Mouse (Mus musculus) brain, embryonic 18.5 days (tissue): ENCODE measurements at regions not wholly inside any gene's neighbourhood (a gene's known extent, or its start where the extent isn't known, plus 50 kb on each side); places are given as distances from the start of the nearest gene placed in this dataset.

Experiments used
- DNase-seq: peaks from one replicate; pipeline ENCODE4 v3.0.0-alpha.2; 2012; ENCODE audit warnings: low read depth, low spot score

- no peak for DNase-seq
Observed at GRCm38 (mm10) chr9:61135917-61136316, 236.2 kb upstream of the Tle3 start.

- no peak for DNase-seq
Observed at GRCm38 (mm10) chr9:61138741-61139368, 233.3 kb upstream of the Tle3 start.

GRCm38 (mm10) chr9:61143101-61143500 lies 229.1 kb upstream of the Tle3 start:
- DNase-seq, result no peak

- no peak for DNase-seq
Observed at GRCm38 (mm10) chr9:61144685-61145318, 227.4 kb upstream of the Tle3 start.

GRCm38 (mm10) chr9:61145738-61146137 lies 226.4 kb upstream of the Tle3 start:
- DNase-seq, result no peak

GRCm38 (mm10) chr9:61151201-61151600 lies 221.0 kb upstream of the Tle3 start:
- DNase-seq, result no peak

GRCm38 (mm10) chr9:61151901-61152337 lies 220.2 kb upstream of the Tle3 start:
- no peak for DNase-seq

- DNase-seq, result no peak
Observed at GRCm38 (mm10) chr9:61154721-61155120, 217.4 kb upstream of the Tle3 start.

GRCm38 (mm10) chr9:61155851-61156250 lies 216.3 kb upstream of the Tle3 start:
- DNase-seq, result no peak

- DNase-seq, result no peak
Observed at GRCm38 (mm10) chr9:61158192-61158770, 213.9 kb upstream of the Tle3 start.

GRCm38 (mm10) chr9:61159159-61159558 lies 213.0 kb upstream of the Tle3 start:
- DNase-seq, result no peak

- DNase-seq, result no peak
Observed at GRCm38 (mm10) chr9:61159616-61160015, 212.6 kb upstream of the Tle3 start.

- no peak for DNase-seq
Observed at GRCm38 (mm10) chr9:61162884-61163283, 209.3 kb upstream of the Tle3 start.

- DNase-seq, result no peak
Observed at GRCm38 (mm10) chr9:61163671-61164288, 208.4 kb upstream of the Tle3 start.

GRCm38 (mm10) chr9:61164501-61165251 lies 207.5 kb upstream of the Tle3 start:
- no peak for DNase-seq

- DNase-seq, result no peak
Observed at GRCm38 (mm10) chr9:61166115-61166514, 206.1 kb upstream of the Tle3 start.

GRCm38 (mm10) chr9:61167097-61167842 lies 204.9 kb upstream of the Tle3 start:
- no peak for DNase-seq

- DNase-seq, result no peak
Observed at GRCm38 (mm10) chr9:61168931-61169330, 203.2 kb upstream of the Tle3 start.

- no peak for DNase-seq
Observed at GRCm38 (mm10) chr9:61169506-61170090, 202.6 kb upstream of the Tle3 start.

- no peak for DNase-seq
Observed at GRCm38 (mm10) chr9:61170921-61171320, 201.2 kb upstream of the Tle3 start.

GRCm38 (mm10) chr9:61172421-61172820 lies 199.7 kb upstream of the Tle3 start:
- DNase-seq, result no peak
